Mouse (Mus musculus): Measurements from ENCODE around the gene Acp2.
"Not testable (repeated sequence)": the region's sequence is repeated elsewhere in the genome, so short reads cannot be mapped to it uniquely, and the experiment has no call there.

Gene Acp2

GRCm38 (mm10) chr2:91190501-91190900 lies 12.2 kb upstream of the Acp2 start:
- in situ Hi-C loops (cut with MboI; ENCODE audit: low sequenced_read_pairs), result no loop called here

DNA sequence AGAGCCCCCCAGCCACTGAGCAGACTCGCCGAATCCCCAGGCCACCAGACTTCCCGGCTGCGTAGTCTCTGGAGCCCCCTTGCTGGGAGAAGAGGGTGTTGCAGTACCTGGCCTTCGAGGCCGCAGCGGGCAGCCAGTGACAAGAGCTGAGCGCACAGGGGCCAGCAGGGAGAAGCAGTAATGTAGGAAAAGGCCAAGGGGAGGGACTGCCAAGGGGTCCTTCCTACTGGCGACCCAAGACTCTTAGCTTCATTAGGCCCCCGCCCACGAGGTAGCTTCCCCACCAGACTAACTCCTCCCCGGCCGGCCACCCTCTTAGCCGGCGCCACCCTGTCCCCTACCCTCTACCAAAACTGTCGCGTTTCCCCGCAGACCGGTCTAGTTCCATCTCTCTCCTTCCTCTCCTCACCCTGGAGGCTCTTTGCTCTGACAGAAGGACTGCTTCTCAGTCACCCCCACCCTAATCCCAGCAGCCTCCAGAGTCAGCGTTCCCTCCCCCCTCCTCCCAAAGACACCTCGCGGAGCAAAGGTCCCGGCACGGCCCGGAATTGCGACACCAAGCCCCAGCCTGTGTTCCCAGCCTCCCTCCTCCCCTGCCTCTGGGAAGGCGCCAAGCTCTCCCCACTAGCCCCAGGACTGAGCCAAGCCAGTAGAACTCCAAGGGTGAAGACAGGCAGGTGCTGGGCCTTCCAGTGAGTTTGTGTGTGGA lies 7.9 kb upstream of the Acp2 start:
- in situ Hi-C loops (cut with MboI; ENCODE audit: low sequenced_read_pairs), result no loop called here

DNA sequence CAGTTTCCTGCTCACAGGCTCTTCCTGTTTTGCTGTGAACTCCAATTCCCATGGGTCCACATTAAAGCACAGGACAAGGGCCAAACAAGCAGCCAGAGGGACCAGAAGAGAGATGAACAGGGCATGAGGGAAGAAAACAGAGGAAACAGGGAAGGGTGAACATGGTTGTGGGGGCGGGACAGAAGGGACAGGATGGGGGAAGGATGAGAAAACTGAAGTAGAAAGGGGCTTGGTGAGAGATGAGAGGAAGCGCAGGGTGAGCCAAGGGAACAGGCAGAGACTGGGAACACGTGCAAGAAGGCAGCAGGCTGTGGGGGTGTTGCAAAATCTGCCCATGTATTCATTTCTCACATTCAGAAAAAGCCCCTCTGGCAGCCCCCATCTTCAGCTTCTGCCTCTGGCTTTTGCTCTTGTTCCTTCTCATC lies 6.1 kb upstream of the Acp2 start:
- in situ Hi-C loops (cut with MboI; ENCODE audit: low sequenced_read_pairs), result no loop called here

DNA sequence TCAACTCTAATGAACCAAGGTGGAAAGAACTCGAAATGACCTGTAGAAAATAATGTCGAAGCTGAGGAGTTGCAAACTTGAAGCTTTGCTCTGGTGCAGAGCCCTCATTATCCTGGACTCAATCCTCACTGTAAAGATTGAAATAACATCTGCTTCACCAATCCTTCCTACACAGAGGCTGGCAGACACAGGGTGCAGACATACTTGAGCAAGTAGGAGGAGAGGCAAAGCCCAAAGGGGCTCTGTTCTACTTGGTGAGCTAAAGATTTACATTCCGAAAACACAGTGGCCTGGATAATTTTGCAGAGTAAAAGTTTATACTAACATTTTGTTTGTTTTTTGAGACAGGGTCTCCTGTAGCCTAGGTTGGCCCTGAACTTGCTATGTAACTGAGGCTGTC lies 3.8 kb upstream of the Acp2 start:
- in situ Hi-C loops (cut with MboI; ENCODE audit: low sequenced_read_pairs), result no loop called here

- in situ Hi-C loops (cut with MboI; ENCODE audit: low sequenced_read_pairs), result no loop called here
Observed at GRCm38 (mm10) chr2:91202972-91203656, 429 bp downstream of the Acp2 start.

DNA sequence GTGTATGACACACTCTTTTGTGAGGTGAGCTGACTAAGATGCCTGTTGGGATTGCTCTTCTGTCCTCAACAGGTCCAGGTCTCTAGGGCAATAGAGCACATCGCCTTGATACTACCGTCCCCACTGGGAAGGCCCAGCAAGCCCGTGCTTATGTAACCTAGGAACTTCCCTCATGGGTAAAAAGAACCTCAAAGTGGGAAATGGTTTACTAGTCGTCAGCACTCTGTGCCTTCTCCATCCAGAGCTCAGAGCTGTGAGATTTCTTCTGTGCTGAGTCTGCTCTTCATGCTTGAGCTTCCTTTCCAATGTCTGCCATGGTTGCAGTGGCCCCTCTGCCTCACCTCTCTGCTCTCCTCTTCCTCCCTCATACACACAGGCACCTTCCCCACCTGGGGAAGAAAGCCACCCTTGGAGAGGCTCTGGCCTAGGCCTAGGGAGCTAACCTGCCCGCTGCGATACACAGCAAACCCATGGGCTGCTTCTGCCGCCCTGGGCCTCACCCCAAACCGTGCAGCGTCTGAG lies 3.6 kb downstream of the Acp2 start:
- in situ Hi-C loops (cut with MboI; ENCODE audit: low sequenced_read_pairs), result no loop called here

- in situ Hi-C loops (cut with MboI; ENCODE audit: low sequenced_read_pairs), result no loop called here
Observed at GRCm38 (mm10) chr2:91213311-91213710, 10.6 kb downstream of the Acp2 start.

DNA sequence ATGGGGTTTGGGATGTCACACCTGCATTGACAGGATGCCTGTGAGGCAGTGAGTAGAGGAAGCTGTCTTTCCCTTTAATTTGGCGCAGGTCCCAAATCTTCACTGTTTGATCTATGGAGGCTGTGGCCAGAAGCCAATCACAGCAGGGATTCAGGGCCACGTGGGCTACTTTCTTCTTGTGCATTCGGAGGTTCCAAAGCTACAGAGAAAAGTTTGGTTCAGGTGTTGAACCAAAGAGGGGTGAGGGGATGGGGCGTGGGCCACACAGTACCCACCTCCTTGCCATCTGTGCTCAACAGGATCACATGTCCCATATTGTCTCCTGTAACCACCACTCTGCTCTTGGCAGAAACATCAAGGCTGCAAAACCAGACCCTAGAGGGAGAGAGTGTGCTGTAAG lies 14.3 kb downstream of the Acp2 start:
- in situ Hi-C loops (cut with MboI; ENCODE audit: low sequenced_read_pairs), result no loop called here

DNA sequence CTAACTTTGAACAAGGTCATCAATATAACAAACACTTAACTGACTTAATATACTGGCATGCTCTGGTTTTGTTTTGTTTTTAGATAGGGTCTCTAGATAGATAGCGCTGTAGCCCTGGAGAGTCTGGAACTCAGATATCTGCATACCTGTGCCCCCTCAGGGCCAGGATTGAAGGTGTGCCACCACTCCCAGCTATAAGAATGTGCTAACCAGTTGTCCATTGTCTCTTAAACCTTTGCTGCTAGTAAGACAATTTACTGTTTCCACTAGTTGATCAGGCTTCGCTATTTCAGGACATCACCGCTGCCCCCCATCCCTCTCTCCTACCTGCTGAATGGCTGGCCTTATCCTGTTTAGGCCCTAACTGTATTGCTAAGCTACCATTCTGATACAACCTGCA lies 17.8 kb downstream of the Acp2 start:
- in situ Hi-C loops (cut with MboI; ENCODE audit: low sequenced_read_pairs), result no loop called here

DNA sequence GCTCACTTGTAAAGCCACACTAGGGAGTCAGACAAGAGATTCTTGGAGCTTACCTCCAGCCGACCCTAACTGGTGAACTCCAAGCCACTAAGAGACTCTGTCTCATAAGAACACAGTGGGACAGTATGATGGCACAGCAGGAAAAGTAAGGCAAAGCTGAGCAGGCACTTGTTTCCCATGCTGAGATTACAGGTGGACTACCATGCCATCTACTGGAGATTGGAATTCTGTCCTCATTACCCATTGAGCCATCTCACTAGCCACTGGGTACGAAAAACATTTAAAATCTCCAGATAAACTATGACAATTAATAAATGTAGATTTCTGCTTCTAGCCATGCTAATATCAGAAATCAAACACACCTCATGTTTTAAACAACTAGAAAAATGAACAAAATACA lies 20.9 kb downstream of the Acp2 start:
- in situ Hi-C loops (cut with MboI; ENCODE audit: low sequenced_read_pairs), result no loop called here

GRCm38 (mm10) chr2:91229735-91230134 lies 27.1 kb downstream of the Acp2 start:
- in situ Hi-C loops (cut with MboI; ENCODE audit: low sequenced_read_pairs), result no loop called here

- in situ Hi-C loops (cut with MboI; ENCODE audit: low sequenced_read_pairs), result no loop called here
Observed at GRCm38 (mm10) chr2:91236601-91237510, 34.2 kb downstream of the Acp2 start, which contains the start of gene Ddb2. Gene Ddb2 (minus strand): TSS chr2:91236982.

GRCm38 (mm10) chr2:91237511-91238080 lies 34.9 kb downstream of the Acp2 start:
- in situ Hi-C loops (cut with MboI; ENCODE audit: low sequenced_read_pairs), result not testable (repeated sequence)

DNA sequence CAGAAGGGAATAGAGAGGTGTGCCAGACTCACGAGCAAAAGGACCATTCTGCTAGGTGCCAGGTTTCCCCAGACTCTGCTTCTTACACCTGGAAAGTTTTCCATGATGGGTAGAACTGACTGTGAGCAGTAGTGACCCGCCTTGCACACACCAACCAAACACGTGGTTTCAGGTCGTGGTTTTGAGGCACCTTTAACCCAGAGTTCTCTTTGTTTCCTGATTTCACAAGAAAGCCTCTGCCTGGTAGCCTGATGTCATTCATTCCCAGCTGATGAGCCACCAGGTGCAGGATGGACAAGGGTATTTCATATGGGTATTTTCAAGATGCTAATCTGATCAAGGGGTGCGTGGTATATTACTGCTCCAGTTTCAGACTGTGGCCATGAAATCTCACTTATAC lies 39.9 kb downstream of the Acp2 start:
- in situ Hi-C loops (cut with MboI; ENCODE audit: low sequenced_read_pairs), result no loop called here

- in situ Hi-C loops (cut with MboI; ENCODE audit: low sequenced_read_pairs), result no loop called here
Observed at GRCm38 (mm10) chr2:91243416-91243815, 40.7 kb downstream of the Acp2 start.

- in situ Hi-C loops (cut with MboI; ENCODE audit: low sequenced_read_pairs), result no loop called here
Observed at GRCm38 (mm10) chr2:91244557-91245228, 42.0 kb downstream of the Acp2 start.

GRCm38 (mm10) chr2:91248366-91248765 lies 45.7 kb downstream of the Acp2 start:
- in situ Hi-C loops (cut with MboI; ENCODE audit: low sequenced_read_pairs), result no loop called here

GRCm38 (mm10) chr2:91252001-91252400 lies 49.3 kb downstream of the Acp2 start:
- in situ Hi-C loops (cut with MboI; ENCODE audit: low sequenced_read_pairs), result no loop called here

DNA sequence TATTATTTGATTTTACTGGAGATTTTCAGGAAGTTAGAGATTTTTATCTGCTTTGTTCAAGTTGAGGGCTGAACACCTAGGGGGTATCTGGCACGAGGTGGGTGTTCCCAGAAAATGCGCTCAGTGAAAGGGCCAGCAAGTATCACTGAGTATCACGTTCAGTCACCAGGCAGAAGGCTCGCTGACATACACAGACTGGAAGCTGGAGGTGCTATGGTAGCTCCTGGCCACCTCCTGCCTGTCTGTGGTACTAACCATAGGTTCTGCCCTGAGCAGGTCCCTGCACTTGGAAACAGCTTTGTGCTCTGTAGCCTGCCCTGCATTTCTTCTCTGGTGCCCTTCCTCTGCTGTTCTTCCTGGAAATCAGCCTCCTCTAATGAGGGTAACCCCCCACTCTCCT lies 49.8 kb downstream of the Acp2 start:
- in situ Hi-C loops (cut with MboI; ENCODE audit: low sequenced_read_pairs), result no loop called here

- in situ Hi-C loops (cut with MboI; ENCODE audit: low sequenced_read_pairs), result no loop called here
Observed at GRCm38 (mm10) chr2:91254725-91255380, 52.2 kb downstream of the Acp2 start.

All from CH12F3 (cell line).